Mouse (Mus musculus): ENCODE results near the gene Olfr437. TPM values are rescaled to one million over a fixed set of nuclear protein-coding genes. Genes with fewer than 3 reads are reported as not detected.

The Olfr437 gene
- not detected for polyA plus RNA-seq (2015; fragmentation: Illumina TruSeq; extraction: RNeasy Lipid Tissue Mini Kit (QIAGEN cat#74804); ENCODE audit: insufficient read depth, low read depth, low replicate concordance)

DNA sequence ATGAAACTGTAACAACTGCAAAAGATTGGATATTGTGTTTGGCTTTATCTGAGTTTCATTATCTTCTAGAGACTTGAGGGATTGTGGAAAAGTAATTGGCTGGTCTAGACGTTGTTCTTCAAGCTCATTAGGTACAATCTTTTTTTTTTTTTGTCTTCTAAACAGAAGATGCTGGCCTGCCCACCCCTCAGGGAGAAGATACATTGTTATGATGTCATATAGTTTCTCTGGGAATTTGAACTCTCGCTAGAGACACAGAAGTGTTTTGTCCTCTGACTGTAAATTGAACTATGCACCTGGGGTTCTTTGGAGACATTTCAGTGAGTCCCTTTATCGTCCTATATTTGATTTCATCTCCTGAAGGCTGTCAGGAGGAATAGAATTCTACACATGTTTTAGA is at the start of gene Olfr437:
Gene Olfr437, plus strand, starts transcription at position 301 of the 400 bp plus-strand sequence.

DNA sequence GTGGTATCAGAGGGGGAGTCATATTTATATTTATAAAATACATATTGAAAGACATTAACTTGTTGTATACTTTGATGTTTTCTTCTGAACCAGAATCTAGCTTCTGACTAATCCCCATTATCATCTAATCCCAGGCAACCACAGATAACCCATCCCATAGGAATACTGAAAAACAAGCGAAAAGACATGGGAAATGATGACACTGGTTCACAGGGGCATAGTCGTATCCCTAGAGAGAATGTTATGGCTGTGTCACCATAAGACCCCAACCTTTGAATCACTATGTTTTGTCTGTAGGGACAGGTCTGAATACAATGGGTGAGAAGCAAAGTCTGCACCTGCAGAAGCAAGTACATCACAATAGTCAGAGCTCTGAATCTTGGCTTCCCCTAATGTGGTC is 16.8 kb upstream of the Olfr437 start, which contains the start of gene Olfr237-ps1:
Gene Olfr237-ps1, plus strand, starts transcription at position 301 of the 400 bp plus-strand sequence.

DNA sequence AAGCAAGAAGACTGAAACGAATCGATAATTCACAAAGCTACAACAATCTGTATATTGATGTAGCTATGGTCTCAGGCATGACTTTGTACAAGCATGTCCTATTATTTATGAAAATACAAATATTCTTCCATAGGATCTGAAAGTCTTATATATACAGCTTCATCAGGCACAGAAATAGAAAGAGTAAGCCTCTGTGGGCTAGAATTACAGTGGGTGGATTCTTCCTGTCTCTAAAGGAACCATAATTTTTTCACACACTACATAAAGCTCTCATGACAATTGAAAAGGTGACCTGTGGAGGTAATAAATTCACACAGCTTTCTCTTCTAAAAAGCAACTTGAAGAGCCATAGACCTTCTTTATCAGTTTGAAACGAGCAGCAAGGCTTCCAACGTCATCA is 8.8 kb downstream of the Olfr437 start, which contains the start of gene Olfr13:
Gene Olfr13, plus strand, starts transcription at position 301 of the 400 bp plus-strand sequence.

DNA sequence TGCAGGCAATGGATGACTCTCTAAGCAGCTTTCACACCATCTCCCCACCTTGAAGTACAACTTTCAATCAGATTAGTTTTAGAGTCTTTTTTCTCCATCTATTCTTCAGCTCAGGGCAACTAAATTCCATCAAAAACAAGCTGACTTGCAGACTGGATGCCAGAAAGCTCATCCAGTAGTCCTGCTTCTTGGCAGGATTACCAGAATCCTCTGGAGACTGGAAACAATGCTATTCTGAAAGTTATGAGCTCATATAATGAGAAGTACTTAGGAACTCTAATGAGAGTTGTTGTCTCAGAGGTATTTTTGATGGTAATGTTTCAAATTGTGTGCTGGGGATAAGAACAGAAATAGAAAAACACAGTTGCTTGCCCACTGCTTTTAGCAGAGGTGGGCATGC is 33.7 kb downstream of the Olfr437 start, which contains the start of gene Olfr435:
Gene Olfr435, plus strand, starts transcription at position 366 of the 400 bp plus-strand sequence.

DNA sequence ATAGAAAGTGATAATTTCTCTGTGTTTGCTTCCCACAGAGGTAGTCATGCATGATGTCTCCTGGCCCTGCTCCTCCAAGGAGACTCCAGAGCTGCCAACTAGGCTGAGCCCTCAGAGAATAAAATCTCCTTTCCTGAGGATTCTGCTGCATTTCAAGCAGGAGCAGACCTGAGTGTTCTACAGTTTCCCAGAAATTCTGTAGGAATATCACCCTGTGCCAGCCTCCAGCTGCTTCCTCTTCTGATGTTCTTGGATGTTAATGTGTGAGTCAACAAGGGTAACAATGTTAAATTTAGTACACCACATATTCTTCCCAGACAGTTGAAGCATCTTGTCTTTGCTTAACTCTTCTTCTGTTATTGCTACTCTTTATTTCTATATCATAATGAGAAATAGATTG is 49.8 kb downstream of the Olfr437 start, which contains the start of gene Olfr434:
Gene Olfr434, plus strand, starts transcription at position 149 of the 400 bp plus-strand sequence.

Other genes starting within 250 kb of the Olfr437 start
- gene Olfr446, start 241.9 kb upstream of the Olfr437 start, polyA plus RNA-seq (2015; fragmentation: Illumina TruSeq; extraction: RNeasy Lipid Tissue Mini Kit (QIAGEN cat#74804); ENCODE audit: insufficient read depth, low read depth, low replicate concordance): not detected
- not detected for gene Olfr444, start 214.2 kb upstream of the Olfr437 start, polyA plus RNA-seq (2015; fragmentation: Illumina TruSeq; extraction: RNeasy Lipid Tissue Mini Kit (QIAGEN cat#74804); ENCODE audit: insufficient read depth, low read depth, low replicate concordance)
- gene Olfr441, start 56.9 kb upstream of the Olfr437 start, polyA plus RNA-seq (2015; fragmentation: Illumina TruSeq; extraction: RNeasy Lipid Tissue Mini Kit (QIAGEN cat#74804); ENCODE audit: insufficient read depth, low read depth, low replicate concordance): not detected
- not detected for gene Olfr237-ps1, start 16.7 kb upstream of the Olfr437 start, polyA plus RNA-seq (2015; fragmentation: Illumina TruSeq; extraction: RNeasy Lipid Tissue Mini Kit (QIAGEN cat#74804); ENCODE audit: insufficient read depth, low read depth, low replicate concordance)
- not detected for gene Olfr13, start 8.9 kb downstream of the Olfr437 start, polyA plus RNA-seq (2015; fragmentation: Illumina TruSeq; extraction: RNeasy Lipid Tissue Mini Kit (QIAGEN cat#74804); ENCODE audit: insufficient read depth, low read depth, low replicate concordance)
- not detected for gene Olfr435, start 33.9 kb downstream of the Olfr437 start, polyA plus RNA-seq (2015; fragmentation: Illumina TruSeq; extraction: RNeasy Lipid Tissue Mini Kit (QIAGEN cat#74804); ENCODE audit: insufficient read depth, low read depth, low replicate concordance)
- not detected for gene Olfr434, start 49.7 kb downstream of the Olfr437 start, polyA plus RNA-seq (2015; fragmentation: Illumina TruSeq; extraction: RNeasy Lipid Tissue Mini Kit (QIAGEN cat#74804); ENCODE audit: insufficient read depth, low read depth, low replicate concordance)
- not detected for gene Olfr47, start 68.2 kb downstream of the Olfr437 start, polyA plus RNA-seq (2015; fragmentation: Illumina TruSeq; extraction: RNeasy Lipid Tissue Mini Kit (QIAGEN cat#74804); ENCODE audit: insufficient read depth, low read depth, low replicate concordance)
- gene Arhgef5, start 102.3 kb downstream of the Olfr437 start, polyA plus RNA-seq (2015; fragmentation: Illumina TruSeq; extraction: RNeasy Lipid Tissue Mini Kit (QIAGEN cat#74804); ENCODE audit: insufficient read depth, low read depth, low replicate concordance): 12.4 TPM
- not detected for gene Nobox, start 146.3 kb downstream of the Olfr437 start, polyA plus RNA-seq (2015; fragmentation: Illumina TruSeq; extraction: RNeasy Lipid Tissue Mini Kit (QIAGEN cat#74804); ENCODE audit: insufficient read depth, low read depth, low replicate concordance)